ENCODE assay signal across 8 mouse cellular contexts in genomic region chr2:69885451-69886305, GRCm38 (mm10). TPM values are rescaled to one million over a fixed set of nuclear protein-coding genes. Genes with fewer than 3 reads are reported as not detected.
A peak's percentile ranks its signal among the peaks of the same experiment; 100 is the strongest.
DNase-seq lines count a peak whose midpoint lies in the region; ATAC-seq lines count a peak whose summit lies in the region.

TSS of gene Mettl5 (minus strand) at chr2:69885615.

- peak within 1 kb of the TSS; percentile 57 for H3K4me3 ChIP-seq in hindbrain, embryonic 14.5 days (replicated peaks; ENCODE audit: low read length)

- peak within 1 kb of the TSS; percentile 64 for H3K27ac ChIP-seq in hindbrain, embryonic 14.5 days

- H3K4me2 ChIP-seq in hindbrain, embryonic 14.5 days (replicated peaks): peak within 1 kb of the TSS; percentile 86

- no peaks in the 10 kb centered on the region for H3K27me3 ChIP-seq in hindbrain, embryonic 14.5 days (ENCODE audit: control insufficient read depth, insufficient read depth, low read length)

- no peaks in the 10 kb centered on the region for H3K36me3 ChIP-seq in hindbrain, embryonic 14.5 days (replicated peaks; ENCODE audit: control insufficient read depth, insufficient read depth)

- DNase-seq in T-cell, adult 2 months (ENCODE audit: low spot score): peak; percentile 90
- peak; percentile 89 to 93 for DNase-seq in cerebellum, postnatal 25 days
- peak; percentile 76 to 81 for DNase-seq in frontal cortex, postnatal 25 days (ENCODE audit: low spot score in 2 of 2)
- peak; percentile 81 for DNase-seq in hindbrain, embryonic 14.5 days (ENCODE audit: low spot score)
- DNase-seq in layer of hippocampus, postnatal 25 days (ENCODE audit: extremely low spot score in 1 of 2, low spot score in 1 of 2): peak; percentile 86 to 87
- DNase-seq in lung, postnatal 14 days: peak; percentile 92
- DNase-seq in retina, adult 2 months (ENCODE audit: low read depth, low spot score): peak; percentile 64
- DNase-seq in thymus, postnatal 25 days: peak; percentile 91

- peak within 1 kb of the TSS; percentile 79 for H3K9ac ChIP-seq in hindbrain, embryonic 14.5 days

- no peaks in the 10 kb centered on the region for H3K9me3 ChIP-seq in hindbrain, embryonic 14.5 days (ENCODE audit: control insufficient read depth, low read length)

- peak; percentile 93 for ATAC-seq in hindbrain, embryonic 14.5 days (ENCODE audit: low FRiP score)

- WGBS in hindbrain, embryonic 14.5 days: 3% methylated on average over 45 of the region's 45 CpGs

- peaks cover 16% of the 10 kb centered on the region for H3K4me1 ChIP-seq in hindbrain, embryonic 14.5 days (replicated peaks; ENCODE audit: control insufficient read depth, insufficient read depth, low read length)

RNA-seq across cellular contexts. Expression of gene Mettl5, which starts in this region (rescaled TPM):
- polyA plus RNA-seq in hindbrain, embryonic 14.5 days (2014; fragmentation: Nextera tagmentation; extraction: Ambion mirVana): 32.8 and 33.7 TPM in 2 replicates
- total RNA-seq in layer of hippocampus, postnatal 25 days (2021): 10 to 100 TPM; 14.2 to 18.0 TPM

Comparison
In these comparisons a context has a peak if more than half of its experiments do, and no peak if none do; other contexts are left out.
1. Peak in every context shown above with its lines: DNase-seq, ATAC-seq, H3K4me3 ChIP-seq and H3K27ac ChIP-seq.